Mouse (Mus musculus) neural tube, embryonic 14.5 days (tissue): ENCODE measurements at regions not wholly inside any gene's neighbourhood (a gene's known extent, or its start where the extent isn't known, plus 50 kb on each side); places are given as distances from the start of the nearest gene placed in this dataset.

Experiments used
- ATAC-seq: fragments of 200-750 bp; cut with Nextera tagmentation; 2 replicates; pipeline ENCODE4 v1.8.0; 2017; ENCODE audit warnings: low read depth, mild to moderate bottlenecking, moderate TSS enrichment, moderate library complexity
- H3K27ac ChIP-seq: fragments of 300-500 bp; sonication (generic); 2 replicates; pipeline ENCODE4 v1.5.1; 2014; ENCODE audit warnings: low read depth, mild to moderate bottlenecking, control low read depth, low read length, moderate library complexity, mixed read lengths
- H3K27me3 ChIP-seq: fragments of 300-500 bp; sonication (generic); 2 replicates; pipeline ENCODE4 v1.6.1; 2014; ENCODE audit warnings: low read length; ENCODE audit not compliant: control insufficient read depth, insufficient read depth
- H3K36me3 ChIP-seq: fragments of 300-500 bp; sonication (generic); 2 replicates; pipeline ENCODE4 v1.6.1; 2014; ENCODE audit warnings: low read length, mixed read lengths; ENCODE audit not compliant: control insufficient read depth, insufficient read depth
- H3K4me1 ChIP-seq: fragments of 300-500 bp; sonication (generic); 2 replicates; pipeline ENCODE4 v1.6.1; 2014; ENCODE audit warnings: low read length; ENCODE audit not compliant: control insufficient read depth, insufficient read depth
- H3K4me2 ChIP-seq: fragments of 300-500 bp; sonication (generic); 2 replicates; pipeline ENCODE4 v1.6.1; 2014; ENCODE audit warnings: mild to moderate bottlenecking, low read depth, low read length, control low read depth
- H3K4me3 ChIP-seq: fragments of 300-500 bp; sonication (generic); 2 replicates; pipeline ENCODE4 v1.5.1; 2014; ENCODE audit warnings: low read depth, low read length, control low read depth, mixed read lengths
- H3K9ac ChIP-seq: fragments of 300-500 bp; sonication (generic); replicated peaks from 2 replicates; pipeline ENCODE4 v1.6.1; 2014; ENCODE audit warnings: low read depth, mild to moderate bottlenecking, control low read depth, low read length, mixed read lengths
- H3K9me3 ChIP-seq: fragments of 300-500 bp; sonication (generic); 2 replicates; pipeline ENCODE4 v1.6.1; 2016; ENCODE audit warnings: low read length; ENCODE audit not compliant: control insufficient read depth
- WGBS: fragments of 180-500 bp; shearing (Covaris S2); extraction: QIAGEN DNeasy Blood & Tissue Kit; methylation state at CpG from one replicate; pipeline ENCODE4 v1.1.7; 2014; 5-methylcytosine and 5-hydroxymethylcytosine counted together

DNA sequence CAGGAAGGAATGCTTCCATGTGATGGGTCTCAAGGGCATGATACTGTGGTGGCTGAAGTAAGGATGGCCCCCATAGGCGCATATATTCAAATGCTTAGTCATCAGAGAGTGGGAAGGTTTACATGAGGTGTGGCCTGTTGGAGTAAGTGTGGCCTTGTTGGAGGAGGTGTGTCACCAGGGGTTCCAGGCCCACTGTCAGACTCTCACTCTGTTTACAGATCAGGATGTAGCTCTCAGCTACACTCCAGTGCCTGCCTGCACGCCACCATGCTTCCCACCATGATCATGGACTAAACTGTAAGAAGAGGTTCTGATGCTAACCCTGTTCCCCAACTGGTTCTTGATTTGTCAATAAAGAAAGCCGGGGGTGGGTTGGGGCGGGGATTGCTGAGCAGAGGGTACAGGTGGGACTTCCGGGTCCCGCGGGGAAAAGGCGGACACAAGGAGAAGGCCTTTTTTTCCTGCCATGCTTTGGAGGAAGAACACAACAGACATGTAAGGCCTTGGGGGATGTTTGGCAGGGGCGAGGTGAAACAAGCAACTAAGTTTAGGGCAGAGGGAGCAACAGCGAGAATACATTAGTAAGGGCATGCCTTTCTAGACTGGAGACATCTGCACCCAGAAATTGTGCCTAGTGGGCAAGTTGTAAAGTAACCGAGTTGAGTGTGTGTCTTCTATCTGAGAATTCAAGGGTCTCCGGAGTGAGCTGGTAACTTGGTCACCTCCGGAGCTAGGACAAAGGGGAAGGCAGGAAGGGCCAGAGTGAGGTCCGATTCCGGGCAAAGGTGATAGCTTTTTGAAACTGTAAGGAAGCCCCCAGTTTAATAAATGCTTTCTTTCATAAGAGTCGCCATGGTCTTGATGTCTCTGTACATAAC lies 127.1 kb upstream of the Fbxo11 start:
- H3K4me1 ChIP-seq, result no peaks in the 10 kb centered on the region
- H3K4me3 ChIP-seq, result no peak overlapping the region
- no peak overlapping the region for H3K27ac ChIP-seq
- no peaks in the 10 kb centered on the region for H3K27me3 ChIP-seq
- no peaks in the 10 kb centered on the region for H3K36me3 ChIP-seq
- no peak for ATAC-seq
- H3K9me3 ChIP-seq, result no peaks in the 10 kb centered on the region
- no peak overlapping the region for H3K4me2 ChIP-seq
- no peak overlapping the region for H3K9ac ChIP-seq
- WGBS, result 95% methylated on average over 16 of the region's 16 CpGs

GRCm38 (mm10) chr17:88194693-88195092 lies 129.6 kb upstream of the Fbxo11 start:
- ATAC-seq, result no peak
- no peaks in the 10 kb centered on the region for H3K9me3 ChIP-seq
- WGBS, result 92% methylated on average over 5 of the region's 5 CpGs
- H3K4me2 ChIP-seq, result no peak overlapping the region
- no peaks in the 10 kb centered on the region for H3K27me3 ChIP-seq
- H3K36me3 ChIP-seq, result no peaks in the 10 kb centered on the region
- no peak overlapping the region for H3K4me3 ChIP-seq
- H3K9ac ChIP-seq, result no peak overlapping the region
- H3K4me1 ChIP-seq, result no peaks in the 10 kb centered on the region
- H3K27ac ChIP-seq, result no peak overlapping the region

DNA sequence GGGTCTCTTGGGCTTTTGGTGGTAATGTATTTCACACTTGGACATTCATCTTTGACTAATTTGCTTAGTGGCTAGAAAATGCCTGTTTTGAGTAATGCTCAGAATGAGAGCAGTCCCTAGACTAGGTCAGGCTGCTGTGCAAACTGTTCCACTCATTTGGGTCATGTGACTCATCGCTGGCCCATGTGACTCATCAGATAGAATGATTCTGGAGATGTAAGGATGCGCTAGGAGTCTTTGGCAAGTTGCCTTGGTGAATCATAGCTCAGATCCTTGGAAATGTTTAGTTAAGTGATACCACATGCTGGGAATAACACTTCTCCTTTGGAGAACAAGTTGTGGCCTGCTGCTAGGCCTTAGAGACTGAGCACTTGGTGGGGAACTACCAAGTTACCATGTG lies 130.2 kb upstream of the Fbxo11 start:
- WGBS, result 83% methylated on average over 2 of the region's 2 CpGs
- ATAC-seq, result no peak

DNA sequence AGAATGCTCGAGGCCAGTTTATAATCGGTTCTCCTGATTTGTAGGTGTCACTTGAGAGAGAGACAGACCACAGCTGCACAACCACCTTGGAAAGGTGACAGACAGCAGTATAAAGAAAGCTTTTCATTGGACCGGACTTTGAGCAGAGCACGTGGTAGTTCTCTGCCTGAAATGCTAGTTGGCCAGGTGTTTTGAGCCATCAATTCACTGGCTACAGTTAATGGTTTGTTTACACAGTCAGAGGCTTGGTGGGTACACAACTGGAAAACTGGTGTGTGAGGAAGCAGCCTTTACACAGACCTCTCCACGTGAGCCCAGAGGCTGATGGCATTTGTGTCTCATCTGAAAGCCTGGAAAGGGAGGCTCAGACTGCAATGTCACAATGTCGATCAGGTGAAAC lies 130.8 kb upstream of the Fbxo11 start:
- no peaks in the 10 kb centered on the region for H3K27me3 ChIP-seq
- H3K27ac ChIP-seq, result peak overlapping the region; percentile 35; the same call in 1 of the 2 replicates

More for the DNA sequence above, 130.2 kb upstream of the Fbxo11 start:
- no peak overlapping the region for H3K4me3 ChIP-seq
- no peak overlapping the region for H3K27ac ChIP-seq
- H3K9me3 ChIP-seq, result no peaks in the 10 kb centered on the region
- H3K4me2 ChIP-seq, result no peak overlapping the region
- H3K9ac ChIP-seq, result no peak overlapping the region
- no peaks in the 10 kb centered on the region for H3K27me3 ChIP-seq
- no peaks in the 10 kb centered on the region for H3K4me1 ChIP-seq
- H3K36me3 ChIP-seq, result no peaks in the 10 kb centered on the region

GRCm38 (mm10) chr17:88196322-88196721 lies 131.2 kb upstream of the Fbxo11 start:
- Histone ChIP-seq H3K4me2 (no peak overlapping the region), H3K36me3 (no peaks in the 10 kb centered on the region), H3K4me3 (no peak overlapping the region), H3K4me1 (no peaks in the 10 kb centered on the region), H3K27me3 (no peaks in the 10 kb centered on the region), H3K9ac (no peak overlapping the region), H3K27ac (peak overlapping the region; percentile 35; the same call in 1 of the 2 replicates), H3K9me3 (no peaks in the 10 kb centered on the region)
- ATAC-seq, result peak; percentile 41; the same call in 1 of the 2 replicates
- 60% methylated on average over 1 of the region's 1 CpGs for WGBS

More for the DNA sequence above, 130.8 kb upstream of the Fbxo11 start:
- Histone ChIP-seq H3K4me2 (no peak overlapping the region), H3K36me3 (no peaks in the 10 kb centered on the region), H3K4me3 (no peak overlapping the region), H3K9me3 (no peaks in the 10 kb centered on the region), H3K9ac (no peak overlapping the region), H3K4me1 (no peaks in the 10 kb centered on the region)
- 0 out of 2 replicates have a peak, but pooled peaks have one; percentile 17 for ATAC-seq
- WGBS, result 70% methylated on average over 6 of the region's 6 CpGs

- no peaks in the 10 kb centered on the region for H3K9me3 ChIP-seq
- no peaks in the 10 kb centered on the region for H3K36me3 ChIP-seq
- H3K4me1 ChIP-seq, result no peaks in the 10 kb centered on the region
- 53% methylated on average over 3 of the region's 3 CpGs for whole genome bisulfite sequencing
- H3K4me2 ChIP-seq, result no peak overlapping the region
- H3K27me3 ChIP-seq, result no peaks in the 10 kb centered on the region
- H3K4me3 ChIP-seq, result no peak overlapping the region
- ATAC-seq, result no peak
- no peak overlapping the region for H3K27ac ChIP-seq
- H3K9ac ChIP-seq, result no peak overlapping the region
Observed at GRCm38 (mm10) chr17:88197381-88197780, 132.3 kb upstream of the Fbxo11 start.

- Histone ChIP-seq H3K36me3 (no peaks in the 10 kb centered on the region), H3K9ac (no peak overlapping the region), H3K9me3 (no peaks in the 10 kb centered on the region), H3K4me1 (no peaks in the 10 kb centered on the region), H3K27me3 (no peaks in the 10 kb centered on the region), H3K4me2 (no peak overlapping the region), H3K4me3 (no peak overlapping the region), H3K27ac (no peak overlapping the region)
- no peak for ATAC-seq
- WGBS, result 78% methylated on average over 12 of the region's 12 CpGs
Observed at GRCm38 (mm10) chr17:88201249-88201970, 136.3 kb upstream of the Fbxo11 start.

DNA sequence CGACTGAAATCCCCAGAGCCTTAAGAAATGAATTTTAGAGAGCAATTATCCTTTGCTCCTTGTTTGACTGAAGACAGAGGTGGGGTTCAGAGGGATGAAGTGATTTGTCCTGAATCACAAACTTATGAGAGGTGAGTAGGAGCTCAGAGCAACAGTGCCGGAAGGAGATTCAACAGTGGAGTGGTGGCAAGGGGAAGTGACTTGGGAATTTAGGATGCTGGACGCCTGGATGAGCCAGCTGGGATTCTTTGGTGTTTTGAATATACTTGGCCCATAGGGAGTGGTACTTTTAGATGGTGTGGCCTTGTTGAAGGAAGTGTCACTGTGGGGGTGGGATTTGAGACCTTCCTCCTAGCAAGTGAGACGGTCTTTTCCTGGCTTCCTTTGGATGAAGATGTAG lies 137.1 kb upstream of the Fbxo11 start:
- Histone ChIP-seq H3K9me3 (no peaks in the 10 kb centered on the region), H3K4me2 (no peak overlapping the region), H3K27me3 (no peaks in the 10 kb centered on the region), H3K4me1 (no peaks in the 10 kb centered on the region), H3K9ac (no peak overlapping the region), H3K4me3 (no peak overlapping the region), H3K27ac (no peak overlapping the region), H3K36me3 (no peaks in the 10 kb centered on the region)
- 88% methylated on average over 4 of the region's 4 CpGs for WGBS
- no peak for ATAC-seq

DNA sequence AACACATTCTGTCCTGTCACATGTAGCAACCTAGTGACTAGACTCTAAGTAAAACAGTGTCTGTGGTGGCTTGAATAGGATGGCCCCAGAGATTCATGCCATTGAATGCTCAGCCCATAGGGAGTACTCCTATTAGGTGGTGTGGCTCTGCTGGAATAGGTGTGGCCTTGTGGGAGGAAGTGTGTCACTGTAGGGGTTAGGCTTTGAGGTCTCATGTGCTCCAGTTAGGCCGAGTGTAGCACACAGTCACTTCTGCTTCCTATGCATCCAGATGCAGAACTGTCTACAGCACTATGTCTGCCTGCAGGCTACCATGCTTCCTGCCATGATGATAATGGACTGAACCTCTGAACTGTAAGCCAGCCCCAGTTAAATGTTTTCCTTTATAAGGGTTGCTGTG lies 144.5 kb upstream of the Fbxo11 start:
- ATAC-seq, result no peak
- no peaks in the 10 kb centered on the region for H3K4me1 ChIP-seq
- H3K27me3 ChIP-seq, result no peaks in the 10 kb centered on the region
- H3K9ac ChIP-seq, result no peak overlapping the region
- H3K27ac ChIP-seq, result no peak overlapping the region
- 74% methylated on average over 1 of the region's 1 CpGs for WGBS
- no peaks in the 10 kb centered on the region for H3K36me3 ChIP-seq
- H3K4me2 ChIP-seq, result no peak overlapping the region
- no peak overlapping the region for H3K4me3 ChIP-seq
- no peaks in the 10 kb centered on the region for H3K9me3 ChIP-seq
